Mouse (Mus musculus) left cerebral cortex, adult 2 months (tissue): Measurements from ENCODE around the gene Ugt1a8. TPM values are rescaled to one million over a fixed set of nuclear protein-coding genes. Genes with fewer than 3 reads are reported as not detected.
"Not testable (repeated sequence)": the region's sequence is repeated elsewhere in the genome, so short reads cannot be mapped to it uniquely, and the experiment has no call there.

Source experiments
- DNase-seq, 2 experiments: peaks; one replicate each; pipeline ENCODE4 v3.0.0; 2021 to 2022; ENCODE audit warnings: low spot score in 2 of 2, mixed read lengths in 1 of 2; ENCODE audit errors: extremely low spot score in 1 of 2
- H3K27ac ChIP-seq: fragments of 200-600 bp; 2 replicates; pipeline ENCODE4 v1.8.1; 2022
- H3K4me3 ChIP-seq: fragments of 200-600 bp; 2 replicates; pipeline ENCODE4 v1.8.1; 2022
- CTCF ChIP-seq: fragments of 200-600 bp; IDR thresholded peaks from 2 replicates; pipeline ENCODE4 v1.8.1; 2022; ENCODE audit warnings: antibody characterized with exemption, mild to moderate bottlenecking, moderate library complexity
- intact Hi-C: fragments of 180-260 bp; cut with DNase I; formaldehyde crosslinking; loops from one replicate; pipeline ENCODE4 v1.15.1; 2025
- total RNA-seq, 2 experiments: library from RNA; stranded (reverse); gene quantifications; 2 replicates each; pipeline ENCODE4 v1.2.3; 2021

The Ugt1a8 gene
- total RNA-seq, 2 experiments from 2014 or later, result not detected

GRCm38 (mm10) chr1:88217576-88217975 is 130.0 kb downstream of the Ugt1a8 start:
- DNase-seq, result no peak
- intact Hi-C loops, result no loop called here
- no peak for TF ChIP-seq CTCF
- H3K27ac ChIP-seq, result no peak overlapping the region
- H3K4me3 ChIP-seq, result no peak overlapping the region

GRCm38 (mm10) chr1:88218051-88218450 is 130.4 kb downstream of the Ugt1a8 start:
- intact Hi-C loops, result no loop called here

GRCm38 (mm10) chr1:88218591-88218990 is 131.0 kb downstream of the Ugt1a8 start:
- no peak for DNase-seq
- Histone ChIP-seq H3K4me3 (no peak overlapping the region), H3K27ac (no peak overlapping the region)
- no peak for TF ChIP-seq CTCF
- intact Hi-C loops, result no loop called here

More at GRCm38 (mm10) chr1:88218051-88218450, 130.4 kb downstream of the Ugt1a8 start:
- Histone ChIP-seq H3K4me3 (no peak overlapping the region), H3K27ac (no peak overlapping the region)
- no peak for TF ChIP-seq CTCF
- peak in 1 of 2 experiments; percentile 22 for DNase-seq

GRCm38 (mm10) chr1:88219054-88219453 is 131.4 kb downstream of the Ugt1a8 start:
- DNase-seq, result no peak

GRCm38 (mm10) chr1:88220336-88220735 is 132.7 kb downstream of the Ugt1a8 start:
- Histone ChIP-seq H3K4me3 (no peak overlapping the region), H3K27ac (no peak overlapping the region)
- TF ChIP-seq CTCF, result no peak
- intact Hi-C loops, result no loop called here
- DNase-seq, result no peak

More at GRCm38 (mm10) chr1:88219054-88219453, 131.4 kb downstream of the Ugt1a8 start:
- TF ChIP-seq CTCF, result no peak
- Histone ChIP-seq H3K27ac (no peak overlapping the region), H3K4me3 (no peak overlapping the region)
- intact Hi-C loops, result no loop called here

GRCm38 (mm10) chr1:88222216-88222615 is 134.6 kb downstream of the Ugt1a8 start:
- no peak for DNase-seq
- H3K4me3 ChIP-seq, result no peak overlapping the region
- no peak overlapping the region for H3K27ac ChIP-seq
- intact Hi-C loops, result no loop called here
- TF ChIP-seq CTCF, result no peak

GRCm38 (mm10) chr1:88223011-88223515 is 135.4 kb downstream of the Ugt1a8 start:
- DNase-seq, H3K27ac ChIP-seq, intact Hi-C loops, H3K4me3 ChIP-seq: not testable (repeated sequence)

GRCm38 (mm10) chr1:88223591-88223990 is 136.0 kb downstream of the Ugt1a8 start:
- intact Hi-C loops, result no loop called here
- DNase-seq, result peak in 1 of 2 experiments; percentile 12

GRCm38 (mm10) chr1:88224029-88224776 is 136.6 kb downstream of the Ugt1a8 start:
- TF ChIP-seq CTCF, result no peak
- Histone ChIP-seq H3K27ac (no peak overlapping the region), H3K4me3 (no peak overlapping the region)
- intact Hi-C loops, result no loop called here
- no peak for DNase-seq

More at GRCm38 (mm10) chr1:88223591-88223990, 136.0 kb downstream of the Ugt1a8 start:
- no peak for TF ChIP-seq CTCF
- H3K4me3 ChIP-seq, result no peak overlapping the region
- H3K27ac ChIP-seq, result no peak overlapping the region

- H3K27ac ChIP-seq, intact Hi-C loops, DNase-seq, H3K4me3 ChIP-seq: not testable (repeated sequence)
Observed at GRCm38 (mm10) chr1:88225301-88225700, 137.7 kb downstream of the Ugt1a8 start.

- intact Hi-C loops, result no loop called here
- no peak for DNase-seq
- Histone ChIP-seq H3K27ac (no peak overlapping the region), H3K4me3 (no peak overlapping the region)
- no peak for TF ChIP-seq CTCF
Observed at GRCm38 (mm10) chr1:88225741-88226140, 138.1 kb downstream of the Ugt1a8 start.

- no peak for TF ChIP-seq CTCF
- no peak within 1 kb of the TSS for H3K27ac ChIP-seq
- no peak within 1 kb of the TSS for H3K4me3 ChIP-seq
- peak in 1 of 2 experiments; percentile 11 for DNase-seq
- intact Hi-C loops, result no loop called here
Observed at GRCm38 (mm10) chr1:88226670-88227379, 139.2 kb downstream of the Ugt1a8 start, which contains the start of gene Mroh2a. TSS of gene Mroh2a (plus strand) at chr1:88226986.
